Mouse (Mus musculus) T-helper 2 cell (primary cell): Measurements from ENCODE around the gene Lrrc3c.
"Not testable (repeated sequence)": the region's sequence is repeated elsewhere in the genome, so short reads cannot be mapped to it uniquely, and the experiment has no call there.

Experiments used
- in situ Hi-C: fragments of 300-600 bp; cut with MboI, MseI; formaldehyde crosslinking; loops from one replicate; pipeline ENCODE4 v1.15.1; 2025; ENCODE audit warnings: high pct_unique_total_duplicates

Gene Lrrc3c

DNA sequence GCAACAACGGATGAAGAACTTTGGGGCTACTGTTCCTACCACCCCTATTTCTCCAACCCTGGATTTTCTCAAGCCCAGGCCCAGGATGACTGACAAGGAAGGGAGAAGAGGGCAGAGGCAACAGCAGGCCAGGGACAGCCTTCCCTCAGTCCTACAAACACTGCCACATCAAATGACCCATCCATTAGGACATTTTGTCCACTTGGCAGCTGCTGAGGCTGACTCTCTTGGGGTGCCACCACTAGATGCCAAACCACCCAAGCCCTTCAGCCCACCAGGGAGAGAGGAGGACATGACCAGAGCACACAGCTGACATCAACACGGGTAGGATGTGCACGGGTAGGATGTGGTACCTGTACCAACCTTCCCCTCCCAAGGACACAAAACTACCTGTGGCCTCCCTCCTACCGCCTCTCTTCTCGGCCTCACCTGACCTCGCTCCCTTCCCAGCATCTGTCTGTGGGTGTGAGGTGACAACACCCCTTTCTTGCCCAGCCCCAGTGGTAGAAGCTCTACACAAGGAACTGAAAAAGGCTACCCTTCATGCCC lies 13.4 kb upstream of the Lrrc3c start:
- in situ Hi-C loops = loop anchor here (5.0 to 10.0 kb wide), 2 partner anchors 32 to 50 kb away; partner anchors contain the start of gene Zpbp2

DNA sequence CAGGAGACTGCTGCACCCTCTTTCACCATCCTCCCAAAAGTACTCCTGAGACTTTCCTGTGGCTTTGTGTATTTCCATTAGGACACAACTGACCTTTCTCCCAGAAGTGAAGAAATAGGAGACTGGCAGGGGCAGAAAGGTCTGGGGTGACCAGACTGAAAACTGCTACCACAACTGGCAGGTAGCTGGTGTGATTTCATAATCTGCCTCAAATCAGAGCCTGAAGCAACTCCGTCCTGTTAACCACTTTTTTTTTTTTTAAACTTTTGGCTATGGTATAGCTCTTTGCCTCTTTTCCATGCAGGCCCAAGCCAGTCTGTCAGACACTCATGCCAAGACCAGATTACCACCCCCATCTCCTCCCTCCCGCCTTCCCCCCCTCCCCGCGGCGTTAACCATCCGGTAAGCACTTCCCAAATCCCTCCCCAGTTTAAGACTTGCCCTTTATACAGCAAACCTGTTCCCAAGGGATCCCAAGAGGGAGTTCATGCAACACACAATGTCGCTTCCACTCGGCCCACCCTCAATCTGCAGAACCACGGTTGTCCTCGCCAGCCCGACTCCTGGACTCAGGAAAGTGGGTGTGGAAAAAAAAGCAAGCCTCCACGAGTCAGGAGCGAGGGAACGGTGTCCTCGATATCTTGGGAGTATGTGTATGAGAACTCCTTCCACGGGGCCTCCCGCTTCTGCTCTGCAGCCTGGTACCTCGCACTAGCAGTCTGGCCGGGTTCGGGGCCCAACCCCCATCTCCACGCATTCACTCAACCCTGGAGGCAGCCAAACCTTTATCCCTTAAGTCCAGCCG lies 11.8 kb upstream of the Lrrc3c start:
- in situ Hi-C loops = loop anchor here (5.0 to 10.0 kb wide), 2 partner anchors 34 to 49 kb away; partner anchors contain the start of gene Zpbp2

DNA sequence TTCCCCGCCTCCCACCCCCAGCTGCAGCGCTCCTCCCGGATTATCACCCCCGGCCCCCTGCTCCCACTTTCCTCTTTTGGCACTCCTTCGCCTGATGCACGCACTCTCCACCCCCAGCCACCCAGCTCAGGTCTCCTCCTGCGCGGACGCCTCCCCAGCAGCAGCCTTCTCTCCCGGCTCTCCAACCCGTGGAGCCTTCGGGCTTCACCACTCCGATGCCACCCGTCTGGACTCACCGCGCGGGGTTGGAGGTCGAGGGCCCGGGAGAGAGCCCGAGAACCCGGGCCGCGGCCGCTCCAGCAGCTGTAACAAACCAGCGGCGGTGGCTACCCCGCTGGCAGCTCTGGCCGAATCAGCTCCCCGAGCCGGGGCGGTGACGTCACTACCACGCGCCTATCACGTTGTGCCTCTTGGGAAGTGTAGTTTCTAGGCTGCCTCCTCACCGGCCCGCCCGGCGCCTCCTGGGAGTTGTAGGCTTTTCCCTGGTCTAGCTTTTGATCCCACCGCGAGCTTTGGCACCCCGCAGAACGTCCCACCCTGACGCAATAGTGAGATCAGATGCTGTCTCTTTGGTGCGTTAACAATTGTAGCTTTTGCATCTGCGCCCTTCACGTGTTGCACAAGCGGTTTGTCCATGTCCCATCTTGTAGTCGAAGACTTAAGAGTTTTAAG lies 11.1 kb upstream of the Lrrc3c start, which contains the start of gene Ormdl3:
Ormdl3 (minus strand) TSS at position 477 of the 672 bp plus-strand sequence.
- in situ Hi-C loops = loop anchor here (5.0 to 10.0 kb wide), 2 partner anchors 35 to 48 kb away; partner anchors contain the start of gene Zpbp2

DNA sequence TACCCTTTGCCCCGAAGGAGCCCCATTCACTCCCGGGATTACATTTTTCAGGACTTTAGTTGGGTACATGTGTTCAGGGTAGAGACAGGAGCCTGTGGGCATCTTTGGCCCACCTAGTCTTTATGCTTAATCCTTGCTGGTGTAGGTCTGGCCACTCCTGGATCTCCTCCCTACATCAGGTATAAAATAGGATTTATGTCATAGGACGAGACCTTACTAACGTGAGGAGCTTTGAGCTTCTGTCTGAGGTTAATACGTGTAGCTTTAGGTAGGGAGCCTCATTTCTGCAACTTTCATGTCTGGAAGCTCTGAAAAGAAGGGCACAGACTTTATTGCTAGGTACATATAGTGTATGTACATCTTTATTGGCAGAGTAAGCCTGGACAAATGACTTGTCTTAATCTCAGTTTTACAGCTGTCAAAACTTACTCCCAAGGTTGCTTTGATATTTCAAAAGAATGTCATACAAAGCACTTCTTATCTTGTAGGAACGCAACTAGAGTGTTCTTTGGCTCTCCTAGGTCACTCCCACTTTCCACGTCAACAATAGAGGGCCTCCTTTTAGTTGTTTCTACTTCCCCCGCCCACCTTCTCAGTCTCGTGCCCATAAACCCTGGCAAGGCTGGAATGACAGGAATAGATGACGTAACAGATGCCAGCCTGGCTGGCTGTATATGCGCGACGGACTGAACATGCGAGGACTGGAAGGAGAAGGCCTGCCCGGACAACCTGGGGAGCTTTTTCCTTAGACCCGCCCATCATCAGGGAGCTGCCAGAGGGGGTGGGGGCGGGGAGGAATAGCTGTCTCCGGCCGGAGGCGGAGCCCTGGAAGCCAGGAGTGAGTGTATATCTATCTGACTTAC lies 10.2 kb upstream of the Lrrc3c start:
- in situ Hi-C loops = loop anchor here (5.0 to 10.0 kb wide), 2 partner anchors 36 to 47 kb away; partner anchors contain the start of gene Zpbp2

DNA sequence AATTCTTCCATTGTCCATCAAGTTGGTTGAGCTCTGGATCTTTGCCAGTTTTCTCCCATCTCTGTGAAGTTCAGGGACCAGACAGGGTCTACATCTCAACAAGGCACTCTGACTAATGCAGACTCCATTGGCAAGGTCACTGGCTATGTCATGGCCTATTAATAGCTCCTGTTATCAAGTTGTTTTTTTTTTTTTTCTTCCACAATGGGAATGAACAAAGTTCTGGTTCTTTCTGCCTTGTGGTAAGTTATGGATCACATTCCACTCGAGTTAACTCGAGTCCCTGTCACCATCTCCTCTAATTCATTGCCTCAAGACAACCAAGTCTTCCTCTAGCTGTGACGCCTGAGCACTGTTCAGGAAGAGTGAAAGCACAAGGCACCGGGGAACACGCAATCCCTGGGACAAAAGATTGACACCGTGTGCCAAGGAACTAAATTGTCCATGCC lies 9.2 kb upstream of the Lrrc3c start:
- in situ Hi-C loops = loop anchor here (5.0 to 10.0 kb wide), 2 partner anchors 37 to 46 kb away; partner anchors contain the start of gene Zpbp2

DNA sequence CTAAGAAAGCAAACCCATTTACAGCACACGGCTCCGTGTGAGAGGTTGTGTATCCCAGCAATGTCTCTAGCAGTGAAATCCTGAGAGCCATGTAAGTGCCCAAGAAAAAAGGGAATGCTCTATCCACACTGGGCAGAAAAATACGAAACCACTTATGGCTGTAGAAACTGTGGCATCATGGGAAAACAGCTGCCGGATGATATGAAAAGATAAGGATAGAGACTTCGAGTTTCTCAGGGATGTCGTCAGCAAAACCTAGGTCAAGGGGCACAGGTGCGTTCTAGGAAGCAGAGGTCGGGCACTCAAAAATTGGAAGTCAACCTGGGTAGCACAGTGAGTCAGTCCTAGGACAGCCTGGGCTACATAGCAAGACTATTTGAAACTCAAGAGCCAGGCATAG lies 8.8 kb upstream of the Lrrc3c start:
- in situ Hi-C loops = loop anchor here (5.0 to 10.0 kb wide), 2 partner anchors 37 to 45 kb away; partner anchors contain the start of gene Zpbp2

DNA sequence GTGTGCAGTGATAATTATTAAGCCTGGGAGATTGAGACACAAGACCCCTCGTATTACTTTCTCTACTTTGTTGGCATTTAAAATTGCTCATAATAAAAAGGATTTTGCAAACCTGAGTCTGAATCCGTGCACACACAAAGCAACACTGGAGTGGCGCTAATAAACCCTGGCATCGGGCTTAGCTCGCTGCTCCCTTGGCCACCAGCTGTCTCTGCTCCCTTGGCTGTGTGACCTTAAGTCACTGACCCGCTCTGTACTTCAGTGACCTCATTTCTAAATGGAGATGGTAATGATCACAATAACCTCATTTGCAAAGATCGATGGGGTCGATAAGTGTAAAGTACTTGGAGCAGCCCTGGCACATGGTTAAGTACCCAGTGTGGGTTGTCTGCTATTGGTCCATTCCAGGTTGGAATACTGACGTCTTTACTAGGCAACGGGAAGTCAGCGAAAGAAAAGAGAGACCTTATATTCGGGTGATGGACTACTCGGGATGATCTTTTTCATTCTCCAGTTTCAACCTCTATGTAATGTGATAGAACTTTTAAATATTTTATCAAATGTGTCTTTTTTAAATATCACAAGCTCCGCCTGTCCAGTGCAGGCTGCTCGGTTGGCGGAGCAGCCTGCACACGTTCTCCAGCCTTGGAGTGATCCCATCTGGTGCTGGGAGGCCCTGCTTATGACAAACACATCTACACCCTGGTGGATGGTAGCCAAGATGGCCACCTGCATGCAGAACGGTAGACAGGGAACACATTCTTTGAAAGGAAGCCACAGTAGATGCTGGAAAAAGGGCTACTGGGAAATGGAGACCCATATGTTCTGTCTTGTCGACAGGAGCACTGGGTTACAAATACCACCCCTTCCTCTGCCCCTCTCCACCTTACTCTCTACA lies 7.3 kb upstream of the Lrrc3c start:
- in situ Hi-C loops = no loop called here

DNA sequence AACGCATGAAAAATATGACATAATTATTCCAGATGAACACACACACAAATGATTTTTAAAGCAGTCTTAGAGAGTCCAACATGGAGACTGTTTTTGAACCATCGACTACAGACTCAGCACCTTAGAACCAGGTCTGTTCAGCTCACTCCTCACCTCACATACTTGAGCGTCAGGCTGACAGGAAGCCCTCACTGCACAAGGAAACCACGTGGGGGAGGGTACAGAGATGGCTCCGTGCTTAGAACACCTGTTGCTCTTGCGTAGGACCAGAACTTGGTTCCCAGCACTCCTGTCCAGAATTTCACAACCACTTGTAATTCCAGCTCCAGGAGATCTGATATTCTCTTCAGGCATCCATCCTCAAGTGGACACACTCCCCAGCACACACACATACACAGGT lies 3.1 kb upstream of the Lrrc3c start:
- in situ Hi-C loops = no loop called here

DNA sequence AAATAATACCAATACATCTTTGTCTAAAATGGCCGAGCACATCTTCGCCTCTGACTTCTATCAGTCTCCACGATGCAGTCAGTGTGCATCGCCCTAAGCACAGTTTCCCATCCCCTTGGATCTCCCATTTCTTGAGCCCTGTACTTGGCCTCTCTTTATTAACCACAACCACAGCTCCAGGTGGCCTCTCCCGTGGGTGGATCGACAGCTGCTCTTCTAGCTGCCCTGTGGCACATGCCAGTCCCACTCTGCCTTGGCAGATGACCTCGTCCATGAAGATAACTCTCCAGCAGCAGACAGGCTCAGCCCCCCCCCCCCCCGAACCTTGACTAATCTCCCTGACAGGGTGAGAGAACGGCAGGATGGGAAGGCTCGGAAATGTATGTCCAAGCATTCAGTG lies 2.6 kb upstream of the Lrrc3c start:
- in situ Hi-C loops = no loop called here

DNA sequence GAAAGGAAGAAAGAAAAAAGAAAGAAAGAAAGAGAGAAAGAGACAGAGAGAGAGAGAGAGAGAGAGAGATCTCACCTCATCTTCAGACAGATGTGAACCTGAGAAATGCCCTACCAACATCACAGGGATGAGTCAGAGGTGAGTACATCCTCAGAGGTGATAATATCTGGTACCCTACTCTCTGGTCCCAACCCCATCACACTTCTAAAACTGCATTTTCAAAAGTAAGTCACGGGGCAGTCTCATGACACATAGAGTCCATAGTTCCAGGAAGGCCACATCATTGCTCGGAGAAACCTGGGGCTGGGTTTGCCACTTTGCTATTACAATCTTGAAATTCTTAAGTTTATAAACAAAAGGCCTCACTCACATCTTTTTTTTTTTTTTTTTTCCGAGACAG lies 2.1 kb upstream of the Lrrc3c start:
- in situ Hi-C loops = no loop called here

DNA sequence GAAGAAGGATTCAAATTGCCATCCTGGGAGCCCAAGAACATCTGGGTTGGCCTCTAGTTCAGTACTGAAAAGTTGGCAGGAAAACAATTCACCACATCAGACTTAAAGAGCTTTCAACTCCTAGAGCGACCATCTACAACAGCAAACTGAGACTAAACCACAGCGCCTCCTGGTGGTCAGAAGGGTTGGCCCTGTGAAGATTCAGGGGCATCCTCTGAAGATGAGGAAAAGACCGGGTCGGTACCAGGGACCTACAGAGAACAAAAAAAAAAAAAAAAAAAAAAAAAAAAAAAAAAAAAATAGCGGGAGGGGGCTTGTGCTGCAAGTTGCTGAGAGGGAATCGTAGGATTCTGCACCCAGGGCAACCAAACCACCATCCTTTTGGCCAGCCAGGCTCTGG lies 728 bp upstream of the Lrrc3c start:
- in situ Hi-C loops = no loop called here

DNA sequence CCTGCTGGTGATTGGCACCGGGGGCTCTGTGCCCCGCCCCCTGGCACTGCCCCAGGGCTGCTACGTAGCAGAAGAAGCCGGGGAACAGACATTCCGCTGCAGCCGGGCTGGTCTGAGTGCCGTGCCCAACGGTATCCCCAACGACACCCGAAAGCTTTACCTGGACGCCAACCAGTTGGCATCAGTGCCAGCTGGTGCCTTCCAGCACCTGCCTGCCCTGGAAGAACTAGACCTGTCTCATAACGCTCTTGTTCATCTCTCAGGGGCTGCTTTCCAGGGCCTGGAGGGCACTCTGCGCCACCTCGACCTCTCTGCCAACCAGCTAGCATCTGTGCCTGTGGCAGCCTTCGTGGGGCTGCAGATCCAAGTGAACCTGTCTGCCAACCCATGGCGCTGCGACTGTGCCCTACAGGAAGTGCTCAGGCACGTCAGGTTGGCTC lies 780 bp downstream of the Lrrc3c start:
- in situ Hi-C loops = no loop called here

DNA sequence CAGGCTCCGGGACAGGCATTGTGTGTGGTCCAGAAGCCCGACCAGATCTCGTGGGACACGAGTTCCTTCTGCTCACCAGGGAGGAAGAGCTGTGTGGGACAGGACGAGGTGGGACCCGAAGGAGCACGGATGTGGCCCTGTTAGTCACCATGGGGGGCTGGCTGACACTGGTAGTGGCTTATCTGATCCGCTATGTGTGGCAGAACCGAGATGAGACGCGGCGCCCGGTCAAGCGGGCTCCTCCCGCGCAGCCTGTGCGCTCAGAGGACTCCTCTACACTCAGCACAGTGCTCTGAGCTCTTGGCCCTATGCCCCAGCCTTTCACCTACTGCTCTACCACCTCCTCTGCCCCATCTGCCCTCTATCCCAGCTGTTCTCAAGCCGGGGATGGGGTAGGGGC lies 1.2 kb downstream of the Lrrc3c start:
- in situ Hi-C loops = no loop called here

DNA sequence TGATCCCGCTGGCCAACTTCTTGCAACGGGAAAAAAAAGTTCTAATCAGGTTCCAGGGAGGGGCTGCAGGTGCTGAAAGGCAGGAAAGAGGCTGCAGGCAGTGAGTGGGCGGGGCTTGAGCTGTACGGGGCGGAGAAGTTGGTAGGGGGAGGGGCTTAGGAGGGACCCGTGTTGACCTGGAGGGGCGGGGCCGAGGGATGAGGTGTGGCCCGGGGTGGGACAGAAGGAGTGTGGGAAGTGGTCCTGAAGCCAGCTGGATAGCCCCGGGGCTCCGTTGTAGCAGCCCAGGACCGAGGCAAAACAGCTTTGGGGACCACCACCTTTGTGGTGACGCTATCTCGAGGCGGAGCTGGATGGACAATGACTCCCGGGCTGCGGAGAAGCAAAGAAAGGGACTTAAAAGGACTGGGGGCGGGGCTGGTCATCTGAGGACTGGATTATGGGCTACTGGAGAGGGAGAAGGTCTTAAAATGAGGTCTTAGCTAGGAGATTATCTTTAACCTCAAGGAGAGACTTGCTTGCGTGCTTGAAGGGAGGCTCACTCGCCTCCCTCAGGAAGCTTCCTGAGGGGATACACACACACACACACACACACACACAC lies 4.1 kb downstream of the Lrrc3c start:
- in situ Hi-C loops = no loop called here

DNA sequence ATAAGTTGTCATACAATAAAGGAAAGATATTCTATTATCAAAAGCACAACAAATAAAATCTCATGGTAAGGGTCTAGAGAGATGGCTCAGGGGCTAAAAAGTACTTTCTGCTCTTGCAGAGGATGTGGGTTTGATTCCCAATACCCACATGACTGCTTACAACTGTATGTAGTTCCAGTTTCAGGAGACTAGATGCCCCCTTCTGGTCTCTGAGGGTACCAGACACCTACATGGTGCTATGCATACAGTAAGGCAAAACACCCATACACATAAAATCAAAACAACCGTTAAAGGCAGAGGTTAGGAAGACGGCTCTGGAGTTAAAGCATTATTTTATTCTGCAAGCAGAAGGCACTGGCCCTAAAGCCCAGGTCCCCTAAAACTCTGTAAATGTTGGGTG lies 5.9 kb downstream of the Lrrc3c start:
- in situ Hi-C loops = no loop called here

DNA sequence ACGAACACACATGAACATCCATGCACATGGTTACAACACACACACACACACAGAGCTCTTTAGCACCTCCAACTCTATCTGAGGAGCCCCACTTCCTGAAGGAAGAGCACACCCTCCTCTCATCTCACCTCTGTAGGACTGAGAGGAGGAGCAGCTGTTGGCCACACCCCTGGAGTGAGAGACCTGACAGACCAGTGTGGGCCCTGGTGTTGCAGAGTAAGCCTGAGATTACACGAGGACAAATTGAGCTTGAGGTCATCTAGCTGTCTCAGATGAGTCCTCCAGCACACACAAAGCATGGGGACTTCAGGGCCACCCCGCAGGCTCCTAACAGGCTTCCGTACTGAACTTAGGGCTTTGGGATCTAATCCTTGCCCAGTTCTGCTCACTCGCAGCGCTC lies 6.8 kb downstream of the Lrrc3c start:
- in situ Hi-C loops = loop anchor here (5.0 kb wide), 1 partner anchor 37 kb away; no protein-coding TSS in a partner anchor

DNA sequence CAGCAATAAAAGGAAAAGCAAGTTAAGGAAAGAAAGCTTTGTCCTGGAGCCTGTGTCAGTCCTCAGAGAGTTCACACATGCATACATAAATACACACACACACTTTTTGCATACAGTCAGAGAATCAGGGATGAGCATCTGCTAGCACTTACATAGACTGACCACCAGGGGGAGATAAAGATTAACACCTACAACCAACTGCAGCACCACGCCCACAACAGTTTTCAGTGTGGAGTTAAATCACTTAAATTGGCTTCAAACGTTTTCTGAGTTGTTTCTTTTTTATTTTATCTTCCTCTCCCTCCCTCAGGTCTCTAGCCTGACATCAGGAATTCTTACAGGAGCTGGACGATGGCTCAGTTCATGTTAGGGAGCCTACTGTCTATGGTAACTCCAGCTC lies 8.7 kb downstream of the Lrrc3c start:
- in situ Hi-C loops = loop anchor here (5.0 kb wide), 1 partner anchor 36 kb away; no protein-coding TSS in a partner anchor

DNA sequence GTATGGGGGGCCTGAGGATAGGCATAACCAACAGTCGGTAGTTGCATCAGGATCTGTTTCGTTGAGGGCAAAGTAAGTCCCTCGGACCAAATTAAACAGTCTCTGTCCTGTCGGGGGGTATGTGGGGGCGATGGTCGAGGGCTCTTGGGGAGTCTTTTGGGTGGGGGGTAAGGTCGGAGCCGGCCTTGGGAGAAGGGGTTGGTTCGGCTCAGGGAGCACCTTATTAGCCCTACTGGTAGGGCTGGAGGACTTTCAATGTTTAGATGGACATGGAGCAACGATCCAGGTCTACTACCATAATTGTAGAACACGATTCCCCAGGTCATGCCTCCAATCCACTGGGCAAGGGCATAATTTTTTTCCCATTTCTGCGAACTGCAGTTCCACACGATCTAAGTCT lies 22.7 kb downstream of the Lrrc3c start:
- in situ Hi-C loops = no loop called here

DNA sequence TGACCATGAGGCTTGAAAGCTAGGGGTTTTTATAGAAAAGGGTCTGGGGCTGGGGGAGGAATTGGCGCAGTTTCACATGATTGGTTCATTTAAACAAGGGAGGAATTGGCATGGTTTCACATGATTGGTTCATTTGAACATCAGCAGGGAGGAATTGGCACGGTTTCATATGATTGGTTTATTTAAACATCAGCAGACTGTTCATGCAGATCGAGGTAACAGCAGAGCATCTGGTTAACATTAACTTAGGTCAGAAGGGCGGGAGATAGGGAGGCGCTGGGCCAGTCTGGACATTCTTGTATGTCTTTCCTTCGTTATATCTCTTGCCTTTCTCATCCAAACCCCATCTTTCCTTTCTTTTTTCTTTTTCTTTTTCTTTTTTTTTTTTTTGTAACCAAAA lies 25.9 kb downstream of the Lrrc3c start:
- in situ Hi-C loops = not testable (repeated sequence)

DNA sequence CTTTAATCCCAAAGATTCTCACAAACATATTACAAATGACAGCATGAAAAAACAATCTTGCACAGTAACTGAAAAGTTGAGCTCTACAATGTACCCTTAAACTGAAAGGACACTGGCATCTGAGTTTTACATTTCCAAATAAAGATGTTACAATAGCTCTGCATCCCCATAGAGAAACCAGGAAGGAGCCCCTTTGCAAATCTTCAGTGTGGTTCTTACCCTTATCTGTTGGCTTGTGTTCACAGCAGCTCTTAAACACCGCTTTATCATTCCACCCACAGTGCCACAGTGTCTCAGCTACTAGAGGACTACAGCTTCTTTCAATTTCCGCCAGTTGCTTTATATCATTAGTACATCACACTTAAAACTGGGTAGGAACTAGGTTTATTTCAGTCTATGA lies 26.3 kb downstream of the Lrrc3c start:
- in situ Hi-C loops = not testable (repeated sequence)
